Mouse (Mus musculus): Measurements from ENCODE around the gene Ulk4. TPM values are rescaled to one million over a fixed set of nuclear protein-coding genes. Genes with fewer than 3 reads are reported as not detected.

The Ulk4 gene
- polyA plus RNA-seq, 1 experiment from 2014 or later, result 156 TPM

DNA sequence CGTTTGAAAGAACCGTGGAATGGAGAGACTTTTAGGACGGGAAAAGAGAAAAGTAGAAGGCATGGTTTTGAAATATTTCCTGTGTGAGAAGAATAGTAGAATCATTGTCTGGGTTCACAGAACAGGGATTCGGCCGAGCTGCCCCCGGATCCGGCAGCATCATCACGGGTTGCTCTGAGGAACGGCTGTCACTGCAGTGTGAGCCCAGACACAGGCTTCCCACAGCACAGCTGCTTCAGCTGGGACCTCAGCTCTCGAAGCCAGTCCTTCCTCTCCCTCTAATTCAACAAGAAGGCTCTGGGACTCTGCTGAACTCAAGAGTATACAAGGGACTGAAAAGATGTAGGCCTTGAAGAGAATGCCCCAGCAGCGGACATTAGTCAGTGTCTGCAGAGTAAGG is 278.3 kb downstream of the Ulk4 start:
- Histone ChIP-seq H3K4me1 (peaks cover 28% of the 10 kb centered on the region), H3K4me3 (no peak overlapping the region), H3K27me3 (ENCODE audit: poor library complexity, severe bottlenecking) (no peaks in the 10 kb centered on the region), H3K9me3 (no peaks in the 10 kb centered on the region), H3K27ac (no peak overlapping the region), H3K36me3 (replicated peaks) (no peaks in the 10 kb centered on the region)
- 83% methylated on average over 11 of the region's 11 CpGs for WGBS
- DNase-seq (ENCODE audit: extremely low spot score, low spot score), result no peak

DNA sequence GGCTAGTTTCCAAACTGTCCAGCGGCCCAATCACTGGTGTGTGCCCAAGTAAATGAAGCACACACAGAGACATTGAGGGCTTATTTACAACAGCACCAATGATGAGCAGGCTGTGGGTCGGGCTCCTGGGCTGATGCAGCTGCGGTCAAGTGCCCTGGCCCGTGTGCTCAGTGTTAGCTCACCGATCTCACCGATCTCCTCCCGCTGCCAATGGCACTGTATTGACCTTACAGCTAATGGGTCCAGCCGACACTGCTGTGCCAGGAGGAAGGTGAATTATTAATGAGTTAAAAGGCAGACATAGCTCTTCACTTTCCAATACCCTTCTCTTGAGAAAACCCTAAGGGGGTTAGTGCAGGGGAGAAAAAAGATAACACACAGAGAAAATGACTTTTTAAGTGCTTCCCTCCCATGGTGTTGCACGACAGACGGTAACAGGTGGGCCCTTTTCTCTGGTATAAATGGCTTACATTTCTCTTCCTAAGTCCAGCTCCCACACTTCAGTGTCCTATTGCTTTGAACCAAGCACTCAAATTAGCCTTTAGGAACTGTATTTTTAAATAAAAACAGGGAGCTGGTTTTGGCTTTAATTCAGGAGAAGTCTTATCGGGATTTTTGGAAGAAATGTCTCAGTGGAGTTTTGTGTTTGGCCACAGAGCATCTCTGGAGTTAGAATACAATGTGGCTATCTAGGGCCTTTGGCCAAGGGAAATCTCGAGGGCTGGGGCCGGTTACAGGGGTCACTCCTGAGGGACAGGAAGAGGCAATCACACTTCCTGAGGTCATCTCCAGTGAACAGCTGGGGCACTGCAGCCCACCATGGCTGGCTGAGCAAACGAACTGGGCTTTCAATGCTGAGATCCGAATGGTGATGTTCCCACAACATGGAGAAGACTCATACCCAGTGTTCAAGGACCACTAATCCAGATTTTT is 282.5 kb downstream of the Ulk4 start:
- 0 out of 2 replicates have a peak overlapping the region, but pooled peaks have one; percentile 11 for H3K27ac ChIP-seq
- 78% methylated on average over 15 of the region's 15 CpGs for WGBS
- H3K27me3 ChIP-seq (ENCODE audit: poor library complexity, severe bottlenecking), result no peaks in the 10 kb centered on the region
- DNase-seq (ENCODE audit: extremely low spot score, low spot score), result no peak
- no peak overlapping the region for H3K4me3 ChIP-seq
- no peaks in the 10 kb centered on the region for H3K9me3 ChIP-seq
- H3K4me1 ChIP-seq, result peaks cover 50% of the 10 kb centered on the region
- H3K36me3 ChIP-seq (replicated peaks), result no peaks in the 10 kb centered on the region

DNA sequence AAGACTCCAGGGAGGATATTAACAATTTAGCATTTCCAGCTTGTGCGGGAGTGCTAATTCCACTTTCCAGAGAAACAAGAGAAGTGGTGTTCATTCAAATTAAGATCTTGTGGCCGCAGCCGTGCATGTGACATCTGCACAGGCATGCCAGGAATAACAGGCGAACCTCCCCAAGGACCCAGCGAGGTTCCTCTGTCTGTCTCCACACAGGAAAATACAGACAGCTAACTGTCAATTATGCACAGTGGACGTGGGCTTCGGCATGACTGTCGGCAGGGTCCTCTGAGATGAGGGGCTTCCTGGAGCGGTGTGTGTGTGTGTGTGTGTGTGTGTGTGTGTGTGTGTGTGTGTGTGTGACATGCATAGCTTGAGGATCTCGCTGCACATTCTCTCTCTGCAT is 284.0 kb downstream of the Ulk4 start:
- no peaks in the 10 kb centered on the region for H3K36me3 ChIP-seq (replicated peaks)
- H3K4me1 ChIP-seq, result peaks cover 63% of the 10 kb centered on the region

DNA sequence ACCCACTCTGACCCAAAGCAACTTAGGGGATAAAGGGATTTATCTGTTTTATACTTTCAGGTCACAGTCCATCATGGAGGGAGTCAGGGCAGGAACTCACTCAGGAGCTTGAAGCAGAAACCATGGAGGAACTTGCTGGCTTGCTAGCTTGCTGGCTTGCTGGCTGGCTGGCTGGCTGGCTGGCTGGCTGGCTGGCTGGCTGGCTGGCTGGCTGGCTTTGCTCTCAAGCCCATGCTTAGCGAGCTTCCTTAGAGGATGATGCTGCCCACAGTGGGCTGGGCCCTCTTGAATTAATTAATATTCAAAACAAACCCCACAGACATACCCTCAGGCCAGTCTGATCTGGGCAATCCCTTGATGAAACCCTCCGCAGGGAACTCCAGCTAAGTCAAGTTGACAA is 285.2 kb downstream of the Ulk4 start:
- no peak overlapping the region for H3K4me3 ChIP-seq
- no peaks in the 10 kb centered on the region for H3K9me3 ChIP-seq
- 0 out of 2 replicates have a peak overlapping the region, but pooled peaks have one; percentile 11 for H3K27ac ChIP-seq
- H3K36me3 ChIP-seq (replicated peaks), result no peaks in the 10 kb centered on the region
- WGBS, result 56% methylated on average over 2 of the region's 2 CpGs
- no peak for DNase-seq (ENCODE audit: extremely low spot score, low spot score)
- H3K4me1 ChIP-seq, result peaks cover 67% of the 10 kb centered on the region
- no peaks in the 10 kb centered on the region for H3K27me3 ChIP-seq (ENCODE audit: poor library complexity, severe bottlenecking)

More for the DNA sequence above, 284.0 kb downstream of the Ulk4 start:
- DNase-seq (ENCODE audit: extremely low spot score, low spot score), result no peak
- Histone ChIP-seq H3K27me3 (ENCODE audit: poor library complexity, severe bottlenecking) (no peaks in the 10 kb centered on the region), H3K4me3 (no peak overlapping the region), H3K9me3 (no peaks in the 10 kb centered on the region), H3K27ac (no peak overlapping the region)
- 84% methylated on average over 10 of the region's 10 CpGs for WGBS

DNA sequence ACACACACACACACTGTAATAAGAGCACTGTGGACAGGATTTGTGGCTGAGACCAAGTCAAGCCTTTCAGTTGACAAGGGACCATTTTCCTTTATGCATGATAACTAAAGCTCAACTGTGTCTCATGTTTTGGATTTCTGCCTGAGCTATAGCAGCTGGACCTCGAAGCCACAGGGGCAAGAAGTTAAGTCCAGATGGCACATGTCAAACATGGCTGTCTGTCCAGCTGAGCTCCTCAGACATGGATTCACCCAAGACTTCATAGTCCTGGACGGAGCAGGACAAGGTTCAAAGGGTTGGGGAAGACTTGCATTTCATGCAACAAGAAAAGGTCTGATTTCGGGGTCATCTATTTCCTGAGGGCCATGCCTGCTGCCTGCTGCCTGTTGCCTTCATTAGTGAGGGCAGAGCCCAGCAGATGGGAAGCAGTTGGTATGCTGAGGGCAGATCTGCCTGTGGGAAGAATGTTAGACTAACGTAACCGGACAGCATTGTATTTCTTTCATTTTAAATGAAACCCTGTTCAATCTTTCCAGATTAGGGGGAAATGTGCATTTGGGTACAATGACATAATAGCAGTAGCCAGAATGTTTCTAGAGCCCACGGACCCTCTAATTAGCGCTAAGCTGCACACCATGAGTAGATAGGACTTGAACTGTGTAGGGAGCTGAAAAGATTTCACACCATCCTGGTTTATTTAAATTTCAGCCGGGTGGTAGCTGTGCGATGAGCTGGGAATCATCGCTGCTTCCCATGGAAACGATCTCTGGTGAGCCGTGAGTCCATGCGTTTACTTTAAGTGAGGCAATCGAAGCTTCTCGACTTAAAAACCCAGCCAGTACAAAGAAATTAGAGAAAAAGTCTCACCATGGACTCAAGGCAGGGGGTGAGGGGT is 286.9 kb downstream of the Ulk4 start:
- no peaks in the 10 kb centered on the region for H3K27me3 ChIP-seq (ENCODE audit: poor library complexity, severe bottlenecking)

DNA sequence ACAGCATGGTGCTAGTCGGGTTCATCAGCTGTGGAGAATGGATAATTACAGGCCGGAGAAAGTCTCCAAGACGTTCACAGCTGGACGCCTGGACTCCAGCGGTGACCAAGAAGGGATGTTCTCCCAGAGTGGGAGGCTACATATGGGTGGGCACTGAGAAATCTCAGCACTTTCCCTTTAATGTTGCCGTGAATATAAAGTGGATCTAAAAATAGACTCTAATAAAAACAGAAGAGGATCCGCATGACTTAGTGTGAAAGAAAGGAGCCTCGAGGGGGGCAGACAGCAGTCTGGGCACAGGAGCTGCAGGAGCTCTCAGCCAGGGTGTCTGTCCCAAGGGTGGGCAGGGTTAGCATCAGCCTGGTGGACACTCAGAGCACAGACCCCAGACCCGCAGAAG is 288.9 kb downstream of the Ulk4 start:
- Histone ChIP-seq H3K4me1 (peaks cover 60% of the 10 kb centered on the region), H3K4me3 (no peak overlapping the region), H3K27me3 (ENCODE audit: poor library complexity, severe bottlenecking) (no peaks in the 10 kb centered on the region), H3K27ac (0 out of 2 replicates have a peak overlapping the region, but pooled peaks have one; percentile 44), H3K9me3 (no peaks in the 10 kb centered on the region), H3K36me3 (replicated peaks) (0 out of 2 replicates have a peak, but pooled peaks cover 2% of the 10 kb centered on the region)
- WGBS, result 57% methylated on average over 9 of the region's 9 CpGs
- no peak for DNase-seq (ENCODE audit: extremely low spot score, low spot score)

More for the DNA sequence above, 286.9 kb downstream of the Ulk4 start:
- Histone ChIP-seq H3K36me3 (replicated peaks) (0 out of 2 replicates have a peak, but pooled peaks cover 2% of the 10 kb centered on the region), H3K4me1 (peaks cover 69% of the 10 kb centered on the region), H3K27ac (peak overlapping the region; percentile 51), H3K9me3 (no peaks in the 10 kb centered on the region), H3K4me3 (no peak overlapping the region)
- DNase-seq (ENCODE audit: extremely low spot score, low spot score), result no peak
- WGBS, result 56% methylated on average over 15 of the region's 15 CpGs

DNA sequence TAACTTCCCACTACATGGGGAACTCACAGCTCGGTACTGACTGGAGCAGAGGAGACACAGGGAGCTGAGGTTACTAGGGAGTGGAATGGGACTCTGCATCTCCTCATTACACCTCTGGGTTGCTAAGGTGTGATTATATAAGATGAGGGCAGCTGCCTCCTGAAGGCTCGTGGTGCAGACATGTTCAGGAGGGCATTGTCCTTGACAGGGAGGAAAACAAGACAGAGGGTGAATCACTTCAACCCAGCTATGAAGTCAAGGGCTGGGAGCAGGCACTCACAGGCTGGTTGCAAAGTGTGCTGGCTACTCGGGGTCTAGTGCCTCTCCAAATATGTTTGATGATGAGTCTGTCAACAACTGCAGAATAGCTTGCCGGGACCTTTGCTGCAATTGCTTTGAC is 290.0 kb downstream of the Ulk4 start:
- no peaks in the 10 kb centered on the region for H3K27me3 ChIP-seq (ENCODE audit: poor library complexity, severe bottlenecking)
- peaks cover 65% of the 10 kb centered on the region for H3K4me1 ChIP-seq
- no peak overlapping the region for H3K27ac ChIP-seq
- no peak for DNase-seq (ENCODE audit: extremely low spot score, low spot score)
- 0 out of 2 replicates have a peak, but pooled peaks cover 2% of the 10 kb centered on the region for H3K36me3 ChIP-seq (replicated peaks)
- WGBS, result 81% methylated on average over 4 of the region's 4 CpGs
- no peaks in the 10 kb centered on the region for H3K9me3 ChIP-seq
- no peak overlapping the region for H3K4me3 ChIP-seq

DNA sequence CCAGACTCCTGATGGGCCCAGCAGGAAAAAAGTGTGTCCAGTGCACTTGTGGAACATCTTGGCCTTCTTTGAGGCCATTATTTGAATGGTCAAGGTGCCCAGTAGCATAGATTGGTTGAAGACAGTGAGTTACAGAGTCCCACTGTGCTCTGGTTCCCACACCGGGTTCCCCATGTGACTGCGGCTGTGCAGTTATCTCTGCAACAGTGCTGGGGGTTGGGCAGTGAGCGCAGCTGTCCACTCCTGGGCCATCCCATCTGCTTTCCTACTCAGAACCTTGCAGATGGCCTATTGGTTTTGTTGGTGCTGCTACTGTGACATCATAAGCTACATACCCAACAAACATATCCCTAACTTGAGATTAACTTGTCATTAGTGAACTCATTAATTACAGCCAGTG is 290.7 kb downstream of the Ulk4 start:
- 0 out of 2 replicates have a peak, but pooled peaks cover 2% of the 10 kb centered on the region for H3K36me3 ChIP-seq (replicated peaks)
- H3K27ac ChIP-seq, result no peak overlapping the region
- peaks cover 67% of the 10 kb centered on the region for H3K4me1 ChIP-seq
- 92% methylated on average over 3 of the region's 3 CpGs for WGBS
- H3K4me3 ChIP-seq, result no peak overlapping the region
- H3K27me3 ChIP-seq (ENCODE audit: poor library complexity, severe bottlenecking), result no peaks in the 10 kb centered on the region
- no peak for DNase-seq (ENCODE audit: extremely low spot score, low spot score)
- H3K9me3 ChIP-seq, result no peaks in the 10 kb centered on the region

DNA sequence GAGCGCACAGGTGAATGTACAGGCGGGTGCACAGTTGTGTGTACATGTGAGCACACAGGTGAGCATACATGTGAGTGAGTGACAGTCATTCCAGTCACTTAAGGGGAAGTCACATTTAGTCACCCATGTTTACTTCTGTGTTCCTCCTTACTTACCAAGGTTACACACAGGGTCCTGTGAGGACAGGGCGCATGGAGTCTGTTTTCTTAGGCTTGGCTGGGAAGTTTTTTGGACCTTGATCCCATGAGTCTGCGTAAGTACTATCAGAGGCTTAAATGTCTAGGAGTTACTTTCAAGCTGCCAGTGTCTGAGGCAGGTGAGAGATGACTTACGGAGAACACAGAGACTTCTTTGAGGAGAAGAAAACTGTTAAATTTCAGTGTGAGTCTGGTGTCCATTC is 291.5 kb downstream of the Ulk4 start:
- H3K27me3 ChIP-seq (ENCODE audit: poor library complexity, severe bottlenecking), result no peaks in the 10 kb centered on the region
- H3K4me3 ChIP-seq, result no peak overlapping the region
- no peak overlapping the region for H3K27ac ChIP-seq
- 0 out of 2 replicates have a peak, but pooled peaks cover 2% of the 10 kb centered on the region for H3K36me3 ChIP-seq (replicated peaks)
- 93% methylated on average over 5 of the region's 5 CpGs for WGBS
- H3K4me1 ChIP-seq, result peaks cover 65% of the 10 kb centered on the region
- DNase-seq (ENCODE audit: extremely low spot score, low spot score), result no peak
- H3K9me3 ChIP-seq, result no peaks in the 10 kb centered on the region

DNA sequence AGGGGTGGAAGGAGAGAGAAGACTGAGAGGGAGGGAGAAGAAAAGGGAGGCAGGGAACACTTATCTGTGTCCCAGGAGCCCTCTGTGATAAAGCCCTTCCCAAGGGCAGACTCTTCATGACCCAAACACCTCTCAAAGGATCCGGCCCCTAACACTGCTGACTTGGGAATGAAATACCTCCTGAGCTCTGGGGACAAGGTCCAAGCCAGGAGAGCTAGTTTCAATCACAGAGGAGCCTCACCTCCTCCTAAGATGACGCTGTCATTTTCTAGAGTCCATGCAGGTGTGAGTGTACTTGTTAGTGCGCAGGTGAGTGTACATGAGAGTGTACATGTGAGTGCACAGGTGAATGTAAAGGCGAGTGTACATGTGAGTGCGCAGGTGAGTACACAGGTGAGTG is 292.0 kb downstream of the Ulk4 start:
- 97% methylated on average over 5 of the region's 5 CpGs for WGBS
- DNase-seq (ENCODE audit: extremely low spot score, low spot score), result no peak
- no peak overlapping the region for H3K4me3 ChIP-seq
- H3K36me3 ChIP-seq (replicated peaks), result 0 out of 2 replicates have a peak, but pooled peaks cover 2% of the 10 kb centered on the region
- no peak overlapping the region for H3K27ac ChIP-seq
- no peaks in the 10 kb centered on the region for H3K27me3 ChIP-seq (ENCODE audit: poor library complexity, severe bottlenecking)
- no peaks in the 10 kb centered on the region for H3K9me3 ChIP-seq
- H3K4me1 ChIP-seq, result peaks cover 60% of the 10 kb centered on the region

DNA sequence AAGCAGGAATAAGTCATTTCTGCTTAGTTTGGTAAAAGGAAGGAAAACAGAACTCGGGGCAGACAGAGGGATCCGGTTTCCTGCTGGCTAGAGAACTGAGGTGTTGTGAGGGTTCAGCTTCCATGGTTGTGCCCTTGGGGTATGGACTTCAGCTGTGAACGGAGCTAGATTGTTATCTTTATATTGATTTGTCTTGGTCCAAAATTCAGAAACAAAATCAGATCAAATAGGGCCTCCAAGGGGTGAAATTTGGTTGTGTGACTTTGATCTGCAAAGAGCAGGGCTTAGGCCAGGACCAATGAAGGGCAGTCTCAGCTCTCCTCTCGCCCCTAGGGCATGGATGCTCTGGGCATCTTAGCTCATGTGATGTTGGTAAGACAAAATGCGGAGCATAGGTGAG is 292.5 kb downstream of the Ulk4 start:
- no peak overlapping the region for H3K27ac ChIP-seq
- H3K4me1 ChIP-seq, result peaks cover 55% of the 10 kb centered on the region
- no peak for DNase-seq (ENCODE audit: extremely low spot score, low spot score)
- H3K4me3 ChIP-seq, result no peak overlapping the region
- no peaks in the 10 kb centered on the region for H3K27me3 ChIP-seq (ENCODE audit: poor library complexity, severe bottlenecking)
- H3K36me3 ChIP-seq (replicated peaks), result 0 out of 2 replicates have a peak, but pooled peaks cover 2% of the 10 kb centered on the region
- H3K9me3 ChIP-seq, result no peaks in the 10 kb centered on the region
- WGBS, result 77% methylated on average over 5 of the region's 5 CpGs

DNA sequence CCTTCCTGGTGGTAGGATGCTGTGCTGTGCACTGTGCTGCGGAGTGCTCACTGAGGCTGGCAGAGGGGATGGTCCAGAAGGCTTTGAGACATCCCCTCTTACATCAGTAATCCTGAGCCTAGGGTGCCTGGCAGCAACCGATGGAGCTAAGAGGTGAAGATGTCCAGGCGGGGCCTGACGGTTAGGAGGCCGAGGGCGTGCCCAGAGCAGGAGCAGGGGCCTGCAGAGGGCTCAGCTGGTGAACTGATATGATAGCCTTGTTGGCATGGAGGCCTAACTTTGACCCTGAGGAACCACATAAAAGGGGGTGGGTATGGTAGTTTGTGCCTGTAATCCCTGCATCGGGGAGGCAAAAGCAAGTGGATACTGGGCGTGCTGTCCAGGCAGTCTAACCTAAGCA is 293.1 kb downstream of the Ulk4 start:
- Histone ChIP-seq H3K9me3 (no peaks in the 10 kb centered on the region), H3K4me3 (no peak overlapping the region), H3K27ac (no peak overlapping the region), H3K36me3 (replicated peaks) (0 out of 2 replicates have a peak, but pooled peaks cover 2% of the 10 kb centered on the region), H3K27me3 (ENCODE audit: poor library complexity, severe bottlenecking) (no peaks in the 10 kb centered on the region), H3K4me1 (peaks cover 50% of the 10 kb centered on the region)
- 92% methylated on average over 8 of the region's 8 CpGs for WGBS
- no peak for DNase-seq (ENCODE audit: extremely low spot score, low spot score)

Measured in forebrain, embryonic 10.5 days (tissue).